Mouse (Mus musculus) retina, embryonic 14.5 days (tissue): ENCODE measurements around the gene Celsr1.

ENCODE experiments used
- DNase-seq: peaks from one replicate; pipeline ENCODE4 v3.0.0-alpha.2; 2015; ENCODE audit warnings: low spot score

The Celsr1 gene

DNA sequence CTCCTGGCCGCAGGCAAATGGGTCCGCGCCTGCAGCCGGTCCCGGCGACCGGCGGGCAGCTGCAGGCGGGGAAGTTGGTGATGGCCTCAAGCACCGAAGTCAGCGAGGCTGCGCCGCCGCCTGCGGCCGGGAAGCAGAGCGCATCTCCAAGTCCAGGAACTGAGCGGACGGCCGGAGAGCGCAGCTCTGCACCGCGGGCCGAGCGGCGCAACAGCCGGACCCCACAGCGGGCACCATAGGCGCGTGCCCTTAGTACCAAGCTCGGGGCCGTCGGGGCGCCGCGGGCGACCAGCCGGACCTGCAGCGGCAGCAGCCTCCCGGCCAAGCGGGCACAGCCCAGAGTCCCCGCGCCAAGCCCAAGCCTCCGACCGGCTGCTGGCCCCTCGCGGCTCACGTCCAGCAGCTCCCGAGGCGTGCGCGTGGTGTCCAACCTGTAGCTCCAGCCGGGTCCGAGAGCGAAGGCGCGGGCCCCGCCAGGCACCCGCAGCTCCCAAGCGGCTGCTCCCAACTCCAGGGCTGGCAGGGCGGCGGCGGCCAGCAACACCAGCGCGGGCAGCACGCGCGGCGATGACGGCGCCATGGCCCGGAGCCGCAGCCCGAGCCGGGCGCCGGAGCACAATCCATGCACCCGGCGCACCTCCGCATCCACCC lies at the start of gene Celsr1:
Celsr1 (minus strand) TSS at position 587 of the 651 bp plus-strand sequence.
- DNase-seq: peak; percentile 56

DNA sequence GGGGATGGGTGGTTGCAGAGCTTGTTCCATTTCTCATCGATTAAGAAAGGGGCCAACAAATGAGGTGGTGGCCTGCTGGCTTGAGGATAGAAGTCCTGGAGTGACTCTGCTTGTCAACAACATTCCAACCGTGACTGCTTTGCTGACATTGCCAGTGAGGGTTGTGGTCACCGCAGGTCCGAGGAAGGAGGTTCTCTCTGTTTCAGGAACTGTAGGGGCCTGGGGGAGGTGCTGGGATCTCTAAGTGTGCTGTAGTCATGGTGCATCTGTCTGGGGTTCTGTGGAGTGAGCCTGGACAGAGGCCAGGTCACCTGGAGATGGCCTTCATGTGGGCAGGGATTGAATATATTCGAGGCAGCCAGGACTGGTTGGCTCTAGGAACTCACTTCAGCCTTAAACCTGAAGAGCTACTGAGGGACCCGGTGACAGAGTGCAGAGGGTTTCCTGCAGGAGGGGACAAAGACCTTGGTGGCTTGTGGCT lies 49.7 kb upstream of the Celsr1 start:
- no peak for DNase-seq

DNA sequence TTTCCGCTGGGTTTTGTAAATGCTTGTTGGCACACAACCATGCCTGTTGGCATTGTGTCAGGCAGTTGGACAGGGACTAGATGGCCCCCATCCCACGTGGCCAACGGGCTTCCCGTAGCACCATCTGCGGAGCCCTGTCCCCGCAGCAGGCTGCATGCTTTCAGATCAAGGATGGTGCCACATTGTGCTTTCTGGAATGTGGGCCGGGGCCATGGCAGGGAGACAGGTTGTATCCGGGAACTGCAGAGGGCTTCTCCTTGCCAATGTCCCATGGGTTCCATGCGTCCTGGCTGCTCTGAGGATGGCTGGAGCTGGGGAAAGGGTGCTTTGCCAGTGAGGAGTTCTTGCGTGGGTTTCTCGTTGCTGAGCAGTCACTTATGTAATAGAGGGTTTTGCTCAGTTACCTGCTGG lies 49.0 kb upstream of the Celsr1 start:
- no peak for DNase-seq

DNA sequence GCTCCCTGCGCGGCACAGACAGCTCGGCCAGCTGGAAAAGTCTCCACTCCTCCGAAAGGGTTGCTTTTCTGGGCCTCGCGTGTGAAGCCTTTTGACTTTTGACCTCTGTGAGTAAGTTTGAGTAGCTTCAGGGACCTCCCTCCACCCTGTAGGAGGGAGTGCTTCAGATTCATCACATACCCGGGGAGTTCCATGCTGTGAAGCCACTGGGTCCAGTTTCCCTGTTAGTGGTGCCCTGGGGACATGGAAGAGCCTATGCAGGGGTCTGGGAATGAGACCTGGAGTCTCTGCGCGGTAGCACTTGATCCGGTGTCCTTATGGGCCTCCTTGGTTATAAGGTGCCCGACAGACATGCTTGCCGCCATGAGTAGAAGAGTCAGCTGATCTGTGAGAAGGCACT lies 48.1 kb upstream of the Celsr1 start:
- no peak for DNase-seq

DNA sequence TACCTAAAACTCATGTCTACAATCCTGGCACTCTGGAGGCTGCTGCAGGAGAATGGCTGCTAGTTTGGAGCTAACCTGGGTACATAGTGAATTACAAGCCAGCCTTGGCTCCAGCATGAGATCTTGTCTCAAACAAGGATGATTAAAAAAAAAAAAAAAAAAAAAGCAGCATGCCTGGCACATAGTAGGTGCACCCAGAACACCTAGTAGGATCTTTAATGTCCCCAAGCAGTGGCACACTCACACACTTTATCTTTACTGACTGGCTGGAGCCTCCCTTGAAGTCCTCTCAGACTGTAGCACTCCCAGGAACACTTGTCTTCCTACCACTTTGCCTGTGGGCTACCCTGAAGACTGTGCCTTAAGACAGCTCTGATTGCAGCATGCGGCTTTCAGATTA lies 46.8 kb upstream of the Celsr1 start:
- no peak for DNase-seq

DNA sequence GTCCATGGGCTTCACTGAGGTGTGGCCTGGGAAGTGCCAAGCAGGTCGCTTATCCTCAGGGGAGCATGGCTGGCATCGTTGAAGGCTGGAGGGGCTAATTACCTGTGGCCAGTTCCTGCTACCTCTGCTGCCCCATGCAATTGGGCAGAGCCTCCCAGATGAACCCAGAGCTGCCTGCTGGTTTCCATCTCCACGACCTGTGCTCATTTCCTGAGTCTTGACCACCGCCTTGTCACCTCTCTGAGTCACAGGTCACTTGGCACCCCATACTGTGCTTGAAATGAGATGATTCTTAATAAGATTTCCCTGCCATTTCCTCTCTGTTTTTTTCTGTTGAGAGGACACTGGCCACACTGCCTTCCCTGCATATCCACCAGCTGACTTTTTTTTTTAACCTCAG lies 46.3 kb upstream of the Celsr1 start:
- DNase-seq: no peak

DNA sequence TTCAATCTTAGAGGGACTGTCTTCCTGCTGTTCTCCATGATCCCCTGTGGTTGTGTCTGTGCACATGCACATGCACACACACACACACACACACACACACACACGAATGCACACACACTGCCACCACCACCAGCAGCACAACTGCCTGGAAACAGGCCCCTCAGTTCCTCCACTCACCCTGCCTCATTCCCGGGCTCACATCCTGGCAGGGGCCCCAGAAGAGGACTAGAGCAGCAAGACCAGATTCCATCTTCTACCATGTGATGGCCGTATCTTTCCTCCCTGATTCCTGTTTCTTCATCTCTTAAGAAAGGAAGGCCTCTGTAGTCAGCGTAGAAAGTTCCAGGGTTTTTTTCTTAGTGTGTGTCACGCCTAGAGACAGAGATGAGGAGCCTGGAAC lies 45.9 kb upstream of the Celsr1 start:
- DNase-seq: no peak

DNA sequence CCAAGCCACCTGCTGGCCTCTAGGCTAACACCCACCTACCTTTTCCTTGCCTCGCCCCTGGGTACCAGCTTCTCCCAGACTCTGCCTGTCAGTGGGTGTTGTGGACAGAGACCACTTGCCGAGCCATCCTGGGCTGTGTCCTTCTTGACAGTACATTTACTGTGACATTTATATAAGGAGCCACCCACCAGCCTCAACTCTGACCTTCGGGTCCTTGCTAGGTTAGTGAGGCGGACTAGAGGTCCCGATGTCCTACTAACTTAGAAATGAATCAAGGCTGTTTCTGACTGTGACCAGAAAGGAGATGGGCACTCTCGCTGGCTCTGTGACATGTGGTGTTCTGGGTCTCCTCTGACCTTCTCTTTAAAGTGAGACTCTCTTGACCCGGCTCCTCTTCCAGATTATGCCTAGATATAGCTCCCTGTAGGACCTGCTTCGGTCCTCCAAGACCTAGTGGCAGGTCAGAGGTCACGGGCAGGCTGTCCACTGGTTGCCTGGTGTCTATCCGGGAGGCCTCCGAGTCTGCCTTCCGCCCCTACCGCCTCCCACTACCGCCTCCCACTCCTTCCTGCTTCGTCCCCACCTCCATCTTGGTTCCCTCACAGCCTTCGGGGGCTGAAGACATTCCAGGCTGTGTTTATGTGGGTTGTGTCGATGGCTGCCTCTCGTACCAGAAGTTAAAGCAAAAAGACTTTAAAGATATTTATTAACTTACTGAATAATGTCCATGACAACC lies 45.1 kb upstream of the Celsr1 start:
- DNase-seq: no peak

DNA sequence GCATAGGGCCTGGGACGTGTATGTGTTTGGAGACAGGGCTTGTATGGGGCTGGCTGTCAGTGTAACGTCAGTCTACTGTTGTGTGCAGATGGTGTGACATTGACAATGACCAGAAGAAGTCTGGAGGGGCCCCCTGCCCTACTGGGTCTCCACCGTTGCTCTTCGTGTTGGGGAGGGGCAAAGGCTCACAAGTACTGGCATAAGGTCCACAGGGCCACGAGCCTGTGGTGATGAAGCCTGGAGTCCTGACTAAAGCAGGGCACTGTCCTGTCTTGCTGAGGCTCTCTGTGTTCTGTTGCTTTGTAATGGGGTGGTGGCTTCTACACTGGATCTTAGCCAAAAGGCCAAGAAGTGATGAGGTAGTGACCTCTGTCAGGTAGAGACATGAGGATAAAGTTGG lies 44.4 kb upstream of the Celsr1 start:
- no peak for DNase-seq

DNA sequence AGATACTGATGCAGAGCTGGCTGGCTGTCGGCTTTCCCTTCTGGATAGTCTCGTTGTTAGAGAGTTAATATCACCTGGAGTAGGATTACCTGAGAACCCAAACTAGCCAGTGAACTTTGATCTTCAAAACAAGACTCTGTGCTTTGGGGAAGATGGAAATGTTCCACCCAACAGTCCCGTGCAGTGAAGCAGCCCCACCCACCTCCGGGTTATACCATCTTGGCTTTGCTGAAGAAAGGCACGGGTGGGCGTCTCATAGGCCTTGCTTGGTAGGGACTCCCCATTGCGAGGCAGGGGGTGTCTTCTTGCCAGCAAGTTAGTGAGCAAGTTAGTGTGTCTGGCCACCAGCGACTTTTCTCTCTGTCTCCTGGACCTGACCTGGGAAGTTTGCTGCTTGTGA lies 42.8 kb upstream of the Celsr1 start:
- no peak for DNase-seq

DNA sequence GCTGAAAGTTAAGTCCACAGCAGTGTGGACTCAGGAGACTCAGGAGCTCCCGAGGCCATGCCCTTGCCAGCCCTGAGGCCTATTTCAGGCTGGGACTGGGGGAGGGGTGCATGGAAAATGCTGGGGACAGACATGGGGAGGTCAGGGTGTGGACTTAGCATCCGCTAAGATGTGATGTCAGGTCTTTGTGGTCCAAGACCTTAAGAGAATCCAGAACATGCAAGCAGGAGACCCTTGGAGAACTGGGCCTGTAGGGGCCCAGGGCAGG lies 42.4 kb upstream of the Celsr1 start:
- DNase-seq: no peak

DNA sequence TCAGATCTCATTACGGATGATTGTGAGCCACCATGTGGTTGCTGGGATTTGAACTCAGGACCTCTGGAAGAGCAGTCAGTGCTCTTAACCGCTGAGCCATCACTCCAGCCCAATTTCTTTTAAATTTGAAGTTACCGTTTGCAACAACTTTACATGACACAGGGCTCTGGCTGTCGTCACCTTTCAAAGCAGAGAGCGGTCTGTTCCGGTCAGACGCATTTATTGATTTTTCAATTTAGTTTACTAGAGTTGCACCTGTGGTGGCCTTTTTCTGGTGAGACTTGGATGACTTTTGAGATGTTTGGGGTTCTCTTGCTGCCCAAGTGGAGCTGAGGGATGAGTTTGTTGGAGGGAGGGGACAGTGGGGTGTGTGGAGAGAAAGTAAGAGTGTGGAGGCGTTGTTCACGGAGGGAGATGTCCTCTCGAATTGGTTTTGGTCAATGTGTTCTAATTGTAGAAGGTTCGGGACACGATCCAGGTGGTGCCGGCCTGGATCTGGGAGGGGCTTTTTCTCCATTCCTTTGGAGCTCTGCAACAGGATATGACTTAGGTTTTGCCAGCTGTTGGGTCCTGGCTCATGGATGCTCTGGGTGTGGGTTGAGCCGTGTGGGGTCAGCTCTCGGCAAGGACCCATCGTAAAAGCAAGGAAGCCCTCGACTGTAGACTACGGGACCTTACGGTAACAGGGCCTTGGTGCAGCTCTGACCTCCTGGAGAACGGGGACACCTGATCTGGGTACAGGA lies 41.9 kb upstream of the Celsr1 start:
- DNase-seq: no peak

DNA sequence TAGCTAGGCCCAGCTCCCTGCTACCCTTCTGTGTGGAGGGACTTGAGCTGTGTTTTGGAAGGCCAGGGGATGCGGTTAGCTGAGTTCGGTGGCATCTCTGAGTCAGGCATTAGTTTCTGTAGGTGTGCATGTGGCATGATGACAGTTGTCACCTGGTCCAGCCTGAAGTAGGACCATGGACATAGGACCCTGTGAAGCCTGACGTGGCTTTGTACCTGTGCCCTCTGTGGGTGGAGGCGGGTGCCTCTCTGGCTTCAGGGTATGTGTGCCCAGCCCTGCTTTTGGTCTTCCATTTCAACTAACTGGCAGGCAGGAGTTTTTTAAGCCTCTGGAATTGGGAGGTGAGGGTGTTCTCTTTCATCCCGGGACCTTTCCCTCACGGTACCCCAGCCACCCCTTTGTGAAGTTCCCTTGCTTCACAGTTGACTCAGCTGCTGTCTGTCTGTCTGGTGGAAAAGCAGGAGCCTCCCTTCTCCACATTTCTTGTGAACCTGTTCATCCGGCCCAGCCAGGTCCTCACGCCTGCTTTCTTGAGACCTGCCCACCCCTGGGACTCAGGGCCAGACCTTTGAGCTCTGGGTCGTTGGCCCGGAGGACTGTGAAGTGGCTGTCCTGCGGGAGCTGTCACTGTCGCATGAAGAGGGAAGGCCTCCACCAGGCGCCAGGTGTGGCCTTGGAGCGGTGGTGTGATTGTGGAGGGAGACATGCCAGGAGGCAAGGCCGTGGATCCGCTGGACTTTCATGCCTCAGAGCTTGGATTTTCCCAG lies 40.8 kb upstream of the Celsr1 start:
- no peak for DNase-seq

DNA sequence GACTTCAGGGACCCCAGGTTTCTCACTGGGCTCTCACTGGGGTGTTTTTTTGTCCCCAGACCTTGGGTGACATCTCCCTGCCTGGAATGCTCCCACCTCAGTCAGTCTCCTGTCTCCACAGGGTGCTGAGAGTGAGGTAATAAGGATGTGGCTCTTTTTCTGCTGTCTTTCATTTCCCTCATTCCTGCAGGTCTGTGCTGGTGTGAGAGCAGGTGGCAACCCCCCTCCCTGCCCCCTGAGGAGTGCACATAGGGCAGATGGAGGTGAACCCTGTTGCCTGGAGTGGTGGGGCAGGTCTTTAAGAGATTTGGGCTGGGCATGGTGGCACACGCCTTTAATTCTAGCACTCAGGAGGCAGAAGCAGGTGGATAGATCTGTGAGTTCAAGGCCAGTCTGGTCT lies 37.6 kb upstream of the Celsr1 start:
- DNase-seq: no peak

DNA sequence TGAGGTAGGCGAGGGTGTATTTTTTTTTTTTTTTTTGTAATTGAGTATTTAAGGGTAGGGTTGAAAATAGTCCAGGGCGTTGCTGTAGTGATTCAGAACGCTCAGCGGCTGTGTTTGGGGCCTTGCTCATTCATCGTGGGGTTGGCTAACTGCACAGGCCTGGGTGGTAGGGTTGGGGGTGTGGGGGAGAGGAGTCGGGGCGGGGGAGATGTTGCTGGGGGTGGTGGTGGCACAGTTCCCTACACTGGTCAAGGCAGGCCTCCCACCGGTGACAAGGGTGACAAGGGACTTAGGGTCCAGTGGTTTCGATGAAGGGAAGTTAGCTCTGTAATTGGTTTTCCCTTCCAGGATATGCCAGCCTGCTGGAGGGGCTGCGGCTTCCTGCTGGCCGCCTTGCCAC lies 36.8 kb upstream of the Celsr1 start:
- no peak for DNase-seq

DNA sequence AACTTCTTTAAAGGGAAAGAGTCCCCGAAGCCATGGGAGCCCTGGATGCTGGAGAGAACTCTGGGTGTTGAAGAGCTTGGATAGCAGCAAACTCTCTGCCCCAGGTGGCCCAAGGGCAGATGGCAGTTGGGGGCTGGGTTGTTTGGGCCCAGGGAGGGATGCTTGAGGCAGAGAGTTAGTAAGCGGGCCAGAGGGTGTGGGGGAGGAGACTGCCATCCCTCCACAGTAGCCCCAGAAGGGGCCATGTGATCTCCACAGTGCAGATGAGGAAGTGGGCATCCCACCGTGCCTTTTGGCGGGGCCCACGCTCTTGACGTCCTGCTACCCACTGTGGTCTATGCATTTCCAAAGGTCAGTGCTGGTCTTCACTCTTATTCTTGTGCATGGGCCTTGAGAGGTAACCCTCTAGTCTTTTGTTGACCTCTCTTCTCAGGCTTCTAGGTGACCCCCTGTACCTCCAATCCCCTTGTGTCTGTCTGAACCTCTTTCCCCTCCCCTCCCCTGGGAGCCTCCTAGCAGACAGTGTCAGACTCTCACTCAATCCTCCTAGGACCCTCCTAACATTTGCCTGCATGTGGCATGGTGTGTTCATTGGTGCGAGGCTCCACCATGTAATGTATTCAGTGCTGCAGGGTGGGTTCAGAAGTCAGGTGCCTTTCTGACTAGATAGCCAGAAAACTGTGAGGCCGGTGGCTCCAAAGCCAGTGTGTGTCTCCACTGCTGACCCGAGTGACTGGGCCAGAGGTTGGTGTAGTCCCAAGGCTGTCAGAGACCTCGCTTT lies 35.6 kb upstream of the Celsr1 start:
- DNase-seq: no peak

DNA sequence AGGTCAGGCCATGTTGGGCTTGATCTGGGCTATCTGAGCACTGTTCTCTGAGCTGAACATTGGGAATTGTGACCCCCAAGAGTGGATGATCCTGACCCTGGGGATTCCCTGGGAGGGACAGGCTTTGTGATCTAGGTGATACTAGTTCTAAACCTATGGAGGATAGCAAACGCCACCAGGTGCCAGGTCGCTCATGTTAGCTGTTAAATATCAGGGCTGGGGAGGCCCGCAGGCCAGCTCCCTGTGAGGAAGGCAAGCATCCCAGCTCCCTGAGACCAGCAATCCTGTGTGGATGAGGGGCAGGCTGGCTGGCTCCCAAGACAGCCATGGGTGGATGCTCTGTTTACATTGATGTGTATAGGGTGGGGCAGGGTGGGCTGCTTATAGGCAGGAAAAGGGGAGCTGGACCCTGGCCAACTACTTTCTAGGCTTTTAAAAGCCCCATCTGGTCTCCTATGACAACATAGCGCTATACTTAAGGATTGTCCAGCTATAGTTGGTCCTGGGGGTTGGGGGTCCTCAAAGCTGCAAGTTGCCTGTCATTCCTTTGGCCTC lies 34.4 kb upstream of the Celsr1 start:
- no peak for DNase-seq

DNA sequence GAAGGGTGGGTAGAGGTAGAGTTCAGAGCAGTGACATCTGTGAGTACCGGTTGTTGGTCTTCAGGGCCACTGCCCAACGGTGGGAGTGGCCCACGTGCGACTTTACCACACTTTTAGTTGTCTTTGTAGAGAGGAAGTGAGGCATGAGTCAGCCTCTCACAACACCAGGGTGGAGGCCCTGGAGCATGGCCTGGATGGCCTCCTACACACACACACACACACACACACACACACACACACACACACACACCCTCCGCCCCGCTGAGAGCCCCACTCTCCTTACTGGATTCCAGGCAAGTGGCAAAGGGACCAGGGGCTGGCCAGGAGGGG lies 34.0 kb upstream of the Celsr1 start:
- DNase-seq: no peak

DNA sequence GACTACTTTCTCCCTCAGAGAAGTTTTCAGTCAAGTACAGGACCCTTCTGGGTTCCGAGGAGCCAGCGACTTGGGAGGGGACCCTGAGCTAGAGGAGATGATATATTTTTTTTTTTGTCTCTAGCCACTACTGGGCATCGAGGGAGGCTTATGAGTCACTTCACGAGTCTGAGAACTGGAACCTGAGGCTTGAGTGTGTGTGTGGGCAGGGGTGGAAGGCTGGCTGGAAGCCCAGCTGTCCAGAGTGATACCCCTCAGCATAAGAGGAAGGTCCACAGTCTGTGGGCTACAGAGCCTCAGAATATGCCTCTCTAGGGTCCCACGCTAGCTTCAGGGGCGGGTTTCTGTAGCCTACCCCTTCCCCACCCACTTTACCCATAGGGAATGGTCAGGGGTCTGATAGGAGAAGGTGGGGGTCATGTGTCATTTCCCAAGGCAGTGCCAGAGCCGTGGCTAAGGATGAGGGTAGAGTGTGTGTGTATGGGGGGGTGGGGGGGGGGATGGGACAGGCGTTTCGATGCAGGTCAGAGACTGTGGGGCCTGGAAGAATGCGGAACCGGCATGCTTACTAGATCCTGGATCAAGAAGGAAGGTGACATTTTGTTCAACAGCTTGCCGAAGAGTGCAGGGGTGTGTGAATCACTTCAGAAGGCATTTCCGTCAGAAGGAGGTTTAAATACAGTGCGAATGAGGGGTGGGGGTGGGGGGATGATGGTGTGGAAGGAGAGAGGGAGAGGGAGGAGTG lies 33.4 kb upstream of the Celsr1 start:
- DNase-seq: no peak

DNA sequence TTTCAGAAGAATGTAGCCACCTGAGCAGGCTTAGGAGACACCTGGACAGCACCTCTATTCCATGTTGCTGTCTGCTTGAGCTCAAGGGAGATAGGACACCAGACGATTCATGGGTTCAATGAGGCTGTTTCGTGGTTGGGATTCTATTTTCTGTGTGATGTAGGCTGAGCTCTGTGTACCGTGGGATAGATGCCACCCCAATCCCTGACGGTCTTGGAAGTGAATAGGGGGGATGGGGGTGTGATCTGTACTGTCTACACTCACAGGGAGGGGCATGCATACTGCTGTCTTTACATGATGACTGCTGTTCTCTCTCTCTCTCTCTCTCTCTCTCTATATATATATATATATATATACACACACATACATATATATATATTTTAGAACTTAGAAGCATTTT lies 31.8 kb upstream of the Celsr1 start:
- DNase-seq: no peak

DNA sequence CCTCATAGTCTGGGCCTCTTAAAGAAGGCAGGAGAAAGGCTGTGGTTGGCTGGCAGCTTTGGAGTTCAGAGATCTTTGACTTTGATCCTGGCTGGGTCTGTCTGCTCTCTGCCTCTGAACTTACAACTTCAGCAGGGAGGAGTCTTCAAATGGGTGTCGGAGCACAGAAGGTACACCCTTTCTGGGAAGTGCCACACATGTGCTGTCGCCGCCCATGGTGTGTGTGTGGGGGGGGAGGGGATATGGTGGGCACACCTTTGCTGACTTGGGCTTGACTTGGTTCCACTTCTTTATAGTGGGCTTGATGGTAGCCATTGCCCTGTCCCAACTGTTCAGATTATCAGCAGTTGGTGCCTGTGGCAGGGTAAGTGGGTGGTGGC lies 31.3 kb upstream of the Celsr1 start:
- DNase-seq: no peak
